Comparison of ENCODE assay signal across 7 mouse cellular contexts in the genomic region with DNA sequence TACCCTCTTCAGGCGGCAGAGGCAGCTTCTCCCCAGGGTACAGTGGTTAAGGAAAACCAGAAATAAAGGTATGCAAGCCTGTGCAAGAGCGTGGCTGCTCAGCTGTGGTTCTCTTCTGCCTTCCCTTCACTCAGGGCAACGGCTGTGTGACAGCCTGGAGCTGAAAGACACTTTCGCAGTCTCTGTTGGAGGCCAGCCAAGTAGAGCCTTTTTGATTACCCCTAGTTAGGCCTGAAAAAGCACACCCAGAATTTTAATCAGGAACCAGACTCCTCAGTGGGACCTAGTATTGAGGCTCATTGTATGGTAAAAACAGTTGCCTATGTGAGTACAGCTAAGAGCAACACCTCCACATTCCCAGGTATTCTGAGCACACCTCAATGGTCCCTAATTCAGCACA.
DNase-seq lines count a peak whose midpoint lies in the region; ATAC-seq and TF ChIP-seq lines count a peak whose summit lies in the region.

No protein-coding gene starts in this region.

- no peak for TF ChIP-seq CTCF in thymus, adult 2 months (IDR thresholded peaks at IDR 0.05; ENCODE audit: borderline replicate concordance, control insufficient read depth, extremely low read depth, insufficient read depth, low read length, poor library complexity)

- H3K36me3 ChIP-seq in midbrain, embryonic 12.5 days, result no peaks in the 10 kb centered on the region
- H3K36me3 ChIP-seq in midbrain, embryonic 11.5 days (ENCODE audit: control insufficient read depth, insufficient read depth, low read length), result no peaks in the 10 kb centered on the region
- no peaks in the 10 kb centered on the region for H3K36me3 ChIP-seq in forebrain, embryonic 13.5 days (ENCODE audit: poor library complexity, severe bottlenecking)
- H3K36me3 ChIP-seq in thymus, adult 2 months (ENCODE audit: control insufficient read depth, insufficient read depth, low read length), result no peaks in the 10 kb centered on the region

- no peak overlapping the region for H3K4me3 ChIP-seq in midbrain, embryonic 12.5 days
- no peak overlapping the region for H3K4me3 ChIP-seq in midbrain, embryonic 11.5 days (ENCODE audit: low read depth, low read length)
- no peak overlapping the region for H3K4me3 ChIP-seq in forebrain, embryonic 13.5 days
- H3K4me3 ChIP-seq in thymus, adult 2 months (ENCODE audit: control insufficient read depth, insufficient read depth, low read length), result no peak overlapping the region

- no peaks in the 10 kb centered on the region for H3K9me3 ChIP-seq in midbrain, embryonic 12.5 days
- H3K9me3 ChIP-seq in midbrain, embryonic 11.5 days (ENCODE audit: control insufficient read depth, low read length), result no peaks in the 10 kb centered on the region
- H3K9me3 ChIP-seq in forebrain, embryonic 13.5 days (replicated peaks), result no peaks in the 10 kb centered on the region

- peaks cover 9% of the 10 kb centered on the region; the same call in 1 of the 2 replicates for H3K4me1 ChIP-seq in midbrain, embryonic 12.5 days
- no peaks in the 10 kb centered on the region for H3K4me1 ChIP-seq in midbrain, embryonic 11.5 days (ENCODE audit: control insufficient read depth, insufficient read depth, low read length)
- peaks cover 14% of the 10 kb centered on the region for H3K4me1 ChIP-seq in forebrain, embryonic 13.5 days
- no peaks in the 10 kb centered on the region for H3K4me1 ChIP-seq in thymus, adult 2 months (replicated peaks; ENCODE audit: control insufficient read depth, insufficient read depth, low read length)

- no peak for TF ChIP-seq POLR2A in thymus, adult 2 months (IDR thresholded peaks at IDR 0.05; ENCODE audit: control insufficient read depth, extremely low read depth, insufficient read depth, low read length, poor library complexity)

- H3K4me2 ChIP-seq in midbrain, embryonic 12.5 days (replicated peaks), result no peak overlapping the region
- no peak overlapping the region for H3K4me2 ChIP-seq in midbrain, embryonic 11.5 days
- peak overlapping the region; percentile 31 for H3K4me2 ChIP-seq in forebrain, embryonic 13.5 days

- peak; percentile 63 for ATAC-seq in midbrain, embryonic 12.5 days (ENCODE audit: low FRiP score, low read depth)
- ATAC-seq in midbrain, embryonic 11.5 days (ENCODE audit: low FRiP score), result no peak
- ATAC-seq in forebrain, embryonic 13.5 days, result peak; percentile 94

- no peak for DNase-seq in midbrain, embryonic 11.5 days (ENCODE audit: low spot score, missing footprints)
- DNase-seq in left cerebral cortex, adult 18-20 months (ENCODE audit: low spot score in 2 of 2), result peak; percentile 6 to 18
- peak; percentile 9 for DNase-seq in right cerebral cortex, postnatal 25 days
- no peak for DNase-seq in adrenal gland, postnatal 25 days
- no peak for DNase-seq in thymus, adult 2 months

- no peak overlapping the region for H3K27ac ChIP-seq in midbrain, embryonic 12.5 days (replicated peaks)
- no peak overlapping the region for H3K27ac ChIP-seq in midbrain, embryonic 11.5 days (ENCODE audit: low read depth, low read length)
- peak overlapping the region; percentile 57 for H3K27ac ChIP-seq in forebrain, embryonic 13.5 days
- no peak overlapping the region for H3K27ac ChIP-seq in thymus, adult 2 months (ENCODE audit: control insufficient read depth, insufficient read depth, low read length)

- H3K9ac ChIP-seq in midbrain, embryonic 12.5 days (replicated peaks), result no peak overlapping the region
- H3K9ac ChIP-seq in midbrain, embryonic 11.5 days (ENCODE audit: low read length), result no peak overlapping the region
- no peak overlapping the region for H3K9ac ChIP-seq in forebrain, embryonic 13.5 days

- 50% methylated on average over 4 of the region's 4 CpGs for WGBS in midbrain, embryonic 12.5 days
- 59% methylated on average over 4 of the region's 4 CpGs for WGBS in midbrain, embryonic 11.5 days
- WGBS in forebrain, embryonic 13.5 days, result 17% methylated on average over 4 of the region's 4 CpGs
- WGBS in thymus, adult 2 months, result 79% methylated on average over 4 of the region's 4 CpGs

- no peaks in the 10 kb centered on the region for H3K27me3 ChIP-seq in midbrain, embryonic 12.5 days
- no peaks in the 10 kb centered on the region for H3K27me3 ChIP-seq in midbrain, embryonic 11.5 days (ENCODE audit: control insufficient read depth, insufficient read depth, low read length)
- no peaks in the 10 kb centered on the region for H3K27me3 ChIP-seq in forebrain, embryonic 13.5 days
- H3K27me3 ChIP-seq in thymus, adult 2 months (ENCODE audit: control insufficient read depth, insufficient read depth, low read length), result no peaks in the 10 kb centered on the region

Comparison
In these comparisons a context has a peak if more than half of its experiments do, and no peak if none do; other contexts are left out.
1. DNase-seq: peak in left cerebral cortex, adult 18-20 months (2 of 2) and right cerebral cortex, postnatal 25 days (single experiment); none in midbrain, embryonic 11.5 days (single experiment), adrenal gland, postnatal 25 days (single experiment) and thymus, adult 2 months (single experiment).